Mouse (Mus musculus) midbrain, embryonic 14.5 days (tissue): ENCODE data around the gene Med24. TPM values are rescaled to one million over a fixed set of nuclear protein-coding genes. Genes with fewer than 3 reads are reported as not detected.
"Not testable (repeated sequence)": the region's sequence is repeated elsewhere in the genome, so short reads cannot be mapped to it uniquely, and the experiment has no call there.

Experiments used
- ATAC-seq: fragments of 200-750 bp; cut with Nextera tagmentation; 2 replicates; pipeline ENCODE4 v1.8.0; 2017; ENCODE audit warnings: moderate number of reproducible peaks, moderate library complexity; ENCODE audit not compliant: low FRiP score, low TSS enrichment
- DNase-seq: peaks from one replicate; pipeline ENCODE4 v3.0.0-alpha.2; 2015
- H3K27ac ChIP-seq: fragments of 300-500 bp; sonication (generic); replicated peaks from 2 replicates; pipeline ENCODE4 v1.5.1; 2014; ENCODE audit warnings: mild to moderate bottlenecking, low read depth, low read length, moderate library complexity
- H3K27me3 ChIP-seq: fragments of 300-500 bp; sonication (generic); 2 replicates; pipeline ENCODE4 v1.6.1; 2014; ENCODE audit warnings: low read length, control low read depth, mixed read lengths; ENCODE audit not compliant: control insufficient read depth, insufficient read depth
- H3K36me3 ChIP-seq: fragments of 300-500 bp; sonication (generic); 2 replicates; pipeline ENCODE4 v1.6.1; 2014; ENCODE audit warnings: low read length, control low read depth; ENCODE audit not compliant: control insufficient read depth, insufficient read depth
- H3K4me1 ChIP-seq: fragments of 300-500 bp; sonication (generic); 2 replicates; pipeline ENCODE4 v1.6.1; 2014; ENCODE audit warnings: mild to moderate bottlenecking, antibody characterized with exemption, low read length, control low read depth; ENCODE audit not compliant: control insufficient read depth, insufficient read depth
- H3K4me2 ChIP-seq: fragments of 300-500 bp; sonication (generic); 2 replicates; pipeline ENCODE4 v1.6.1; 2014; ENCODE audit warnings: mild to moderate bottlenecking, low read length, moderate library complexity
- H3K4me3 ChIP-seq: fragments of 300-500 bp; sonication (generic); replicated peaks from 2 replicates; pipeline ENCODE4 v1.5.1; 2014; ENCODE audit warnings: low read depth, low read length
- H3K9ac ChIP-seq: fragments of 300-500 bp; sonication (generic); replicated peaks from 2 replicates; pipeline ENCODE4 v1.6.1; 2014; ENCODE audit warnings: mild to moderate bottlenecking, low read length, moderate library complexity
- H3K9me3 ChIP-seq: fragments of 300-500 bp; sonication (generic); 2 replicates; pipeline ENCODE4 v1.6.1; 2016; ENCODE audit warnings: low read length, control low read depth, mixed read lengths; ENCODE audit not compliant: control insufficient read depth
- WGBS: fragments of 180-500 bp; shearing (Covaris S2); extraction: QIAGEN DNeasy Blood & Tissue Kit; methylation state at CpG from one replicate; pipeline ENCODE4 v1.1.7; 2014; 5-methylcytosine and 5-hydroxymethylcytosine counted together
- polyA plus RNA-seq: library from polyadenylated mRNA; unstranded; fragments of >200 nt; fragmentation: Nextera tagmentation; extraction: Ambion mirVana; gene quantifications from 2 replicates; pipeline ENCODE4 v1.2.1, GENCODE M21; 2014

The Med24 gene
- polyA plus RNA-seq, 1 experiment from 2014 or later = 81.1 TPM

GRCm38 (mm10) chr11:98738428-98738911 is 9.2 kb upstream of the Med24 start:
- Histone ChIP-seq H3K9me3 (no peaks in the 10 kb centered on the region), H3K4me1 (peaks cover 22% of the 10 kb centered on the region), H3K27me3 (no peaks in the 10 kb centered on the region), H3K36me3 (no peaks in the 10 kb centered on the region), H3K4me3 (no peak overlapping the region), H3K9ac (peak overlapping the region; percentile 16; the same call in 1 of the 2 replicates), H3K4me2 (peak overlapping the region; percentile 9; the same call in 1 of the 2 replicates), H3K27ac (peak overlapping the region; percentile 77)
- ATAC-seq (no peak), DNase-seq (peak; percentile 65)
- 11% methylated on average over 4 of the region's 4 CpGs for WGBS

- WGBS = 94% methylated on average over 2 of the region's 2 CpGs
- not testable (repeated sequence) for H3K27me3 ChIP-seq, H3K36me3 ChIP-seq, DNase-seq, H3K4me2 ChIP-seq, H3K4me3 ChIP-seq, H3K27ac ChIP-seq, ATAC-seq, H3K9me3 ChIP-seq, H3K9ac ChIP-seq
- peaks cover 22% of the 10 kb centered on the region for H3K4me1 ChIP-seq
These were observed 8.0 kb upstream of the Med24 start for GRCm38 (mm10) chr11:98737220-98737619.

GRCm38 (mm10) chr11:98736176-98736575 is 6.9 kb upstream of the Med24 start:
- no peaks in the 10 kb centered on the region for H3K9me3 ChIP-seq
- ATAC-seq = no peak
- peaks cover 22% of the 10 kb centered on the region for H3K4me1 ChIP-seq
- H3K27ac ChIP-seq = no peak overlapping the region
- H3K9ac ChIP-seq = no peak overlapping the region
- 89% methylated on average over 1 of the region's 1 CpGs for WGBS
- H3K27me3 ChIP-seq = no peaks in the 10 kb centered on the region
- H3K36me3 ChIP-seq = no peaks in the 10 kb centered on the region
- no peak for DNase-seq
- H3K4me2 ChIP-seq = no peak overlapping the region
- H3K4me3 ChIP-seq = no peak overlapping the region

GRCm38 (mm10) chr11:98735111-98735510 is 5.9 kb upstream of the Med24 start:
- no peak overlapping the region for H3K27ac ChIP-seq
- no peak overlapping the region for H3K4me2 ChIP-seq
- no peaks in the 10 kb centered on the region for H3K36me3 ChIP-seq
- ATAC-seq (no peak), DNase-seq (no peak)
- no peaks in the 10 kb centered on the region for H3K27me3 ChIP-seq
- H3K4me1 ChIP-seq = peaks cover 16% of the 10 kb centered on the region
- WGBS = 94% methylated on average over 4 of the region's 4 CpGs
- H3K9me3 ChIP-seq = no peaks in the 10 kb centered on the region
- no peak overlapping the region for H3K9ac ChIP-seq
- no peak overlapping the region for H3K4me3 ChIP-seq

- Histone ChIP-seq H3K27ac (no peak overlapping the region), H3K27me3 (no peaks in the 10 kb centered on the region)
These were observed 4.8 kb upstream of the Med24 start for GRCm38 (mm10) chr11:98734020-98734419.

GRCm38 (mm10) chr11:98731134-98731533 is 1.9 kb upstream of the Med24 start:
- DNase-seq = peak; percentile 59
- WGBS = 52% methylated on average over 5 of the region's 5 CpGs

More at GRCm38 (mm10) chr11:98734020-98734419, 4.8 kb upstream of the Med24 start:
- no peak overlapping the region for H3K9ac ChIP-seq
- peaks cover 16% of the 10 kb centered on the region; the same call in 1 of the 2 replicates for H3K4me1 ChIP-seq
- no peaks in the 10 kb centered on the region for H3K36me3 ChIP-seq
- H3K4me3 ChIP-seq = no peak overlapping the region
- no peak overlapping the region for H3K4me2 ChIP-seq
- DNase-seq (no peak), ATAC-seq (no peak)
- 79% methylated on average over 3 of the region's 3 CpGs for WGBS
- H3K9me3 ChIP-seq = no peaks in the 10 kb centered on the region

GRCm38 (mm10) chr11:98730727-98731126 is 1.5 kb upstream of the Med24 start:
- Histone ChIP-seq H3K9me3 (no peaks in the 10 kb centered on the region), H3K4me3 (no peak overlapping the region), H3K4me2 (no peak overlapping the region), H3K4me1 (0 out of 2 replicates have a peak, but pooled peaks cover 11% of the 10 kb centered on the region), H3K27ac (peak overlapping the region; percentile 6), H3K27me3 (no peaks in the 10 kb centered on the region), H3K36me3 (peaks cover 9% of the 10 kb centered on the region), H3K9ac (no peak overlapping the region)
- ATAC-seq (no peak), DNase-seq (no peak)
- WGBS = 66% methylated on average over 4 of the region's 4 CpGs

More at GRCm38 (mm10) chr11:98731134-98731533, 1.9 kb upstream of the Med24 start:
- H3K9me3 ChIP-seq = no peaks in the 10 kb centered on the region
- no peak overlapping the region for H3K4me2 ChIP-seq
- H3K4me1 ChIP-seq = 0 out of 2 replicates have a peak, but pooled peaks cover 11% of the 10 kb centered on the region
- peaks cover 6% of the 10 kb centered on the region for H3K36me3 ChIP-seq
- H3K27ac ChIP-seq = peak overlapping the region; percentile 6
- H3K27me3 ChIP-seq = no peaks in the 10 kb centered on the region
- ATAC-seq = no peak
- no peak overlapping the region for H3K4me3 ChIP-seq
- no peak overlapping the region for H3K9ac ChIP-seq

GRCm38 (mm10) chr11:98725926-98726506 is 3.2 kb downstream of the Med24 start:
- WGBS = 96% methylated on average over 15 of the region's 15 CpGs
- Histone ChIP-seq H3K4me1 (0 out of 2 replicates have a peak, but pooled peaks cover 11% of the 10 kb centered on the region), H3K27me3 (no peaks in the 10 kb centered on the region), H3K9me3 (no peaks in the 10 kb centered on the region), H3K36me3 (peaks cover 32% of the 10 kb centered on the region), H3K4me2 (no peak overlapping the region), H3K4me3 (no peak overlapping the region), H3K27ac (no peak overlapping the region), H3K9ac (no peak overlapping the region)
- ATAC-seq = no peak
- DNase-seq = no peak

- Histone ChIP-seq H3K4me3 (no peak overlapping the region), H3K36me3 (peaks cover 52% of the 10 kb centered on the region), H3K27ac (no peak overlapping the region), H3K4me1 (0 out of 2 replicates have a peak, but pooled peaks cover under 1% of the 10 kb centered on the region), H3K9me3 (no peaks in the 10 kb centered on the region), H3K4me2 (no peak overlapping the region), H3K27me3 (no peaks in the 10 kb centered on the region), H3K9ac (no peak overlapping the region)
- DNase-seq (no peak), ATAC-seq (no peak)
- WGBS = 85% methylated on average over 7 of the region's 7 CpGs
These were observed 6.1 kb downstream of the Med24 start for GRCm38 (mm10) chr11:98723098-98723497.
